Mouse (Mus musculus) cortical plate, adult 2 months (tissue): ENCODE measurements at regions not wholly inside any gene's neighbourhood (a gene's known extent, or its start where the extent isn't known, plus 50 kb on each side); places are given as distances from the start of the nearest gene placed in this dataset.

Experiments used
- CTCF ChIP-seq: fragments of 200-500 bp; IDR thresholded peaks from 2 replicates; pipeline ENCODE4 v1.5.1; 2011; ENCODE audit warnings: mild to moderate bottlenecking, control low read depth, low read length; ENCODE audit not compliant: insufficient read depth; ENCODE audit errors: extremely low read depth
- POLR2A ChIP-seq: fragments of 200-500 bp; IDR thresholded peaks from 2 replicates; pipeline ENCODE4 v1.6.1; 2011; ENCODE audit warnings: mild to moderate bottlenecking, low read length, control low read depth; ENCODE audit not compliant: insufficient read depth; ENCODE audit errors: extremely low read depth

DNA sequence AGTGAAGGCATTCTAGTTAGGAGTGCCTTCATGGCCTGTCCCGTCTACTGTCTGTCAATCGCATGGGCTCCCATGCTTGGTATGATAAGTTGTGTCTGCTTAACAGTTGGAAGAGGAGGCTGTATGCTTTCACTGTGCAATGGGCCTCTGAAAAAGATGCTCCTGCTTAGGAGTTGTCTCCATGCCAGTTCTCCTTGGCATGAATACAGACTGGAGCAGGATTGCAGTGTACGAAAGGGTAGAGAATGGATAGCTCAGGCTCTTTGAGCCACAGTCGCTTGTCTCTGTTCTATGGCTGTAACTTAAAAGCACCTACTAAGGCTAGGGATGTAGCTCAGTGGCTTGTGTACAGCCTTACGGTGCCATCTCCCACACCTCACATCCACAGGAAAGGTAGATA lies 142.7 kb upstream of the Pik3r1 start:
- TF ChIP-seq CTCF (no peak), POLR2A (no peak)
